Mouse (Mus musculus) monocyte, adult 2 months (primary cell): ENCODE results near the gene Srsf1.

Source experiments
- DNase-seq, 2 experiments: peaks; one replicate each; pipeline ENCODE4 v3.0.0; 2022; ENCODE audit warnings: low spot score in 2 of 2, low read depth in 1 of 2

Gene Srsf1

GRCm38 (mm10) chr11:88046944-88047794, at the start of gene Srsf1:
TSS of gene Srsf1 (plus strand) at chr11:88047373.
- DNase-seq = peak; percentile 88 to 95

- no peak for DNase-seq
Measured at GRCm38 (mm10) chr11:87999751-88000150, 47.4 kb upstream of the Srsf1 start.

GRCm38 (mm10) chr11:88002738-88003137, 44.4 kb upstream of the Srsf1 start:
- DNase-seq = no peak

GRCm38 (mm10) chr11:88004123-88004522, 43.0 kb upstream of the Srsf1 start:
- DNase-seq = no peak

- DNase-seq = no peak
Measured at GRCm38 (mm10) chr11:88008641-88009040, 38.5 kb upstream of the Srsf1 start.

- no peak for DNase-seq
Measured at GRCm38 (mm10) chr11:88009542-88010190, 37.5 kb upstream of the Srsf1 start.

- DNase-seq = no peak
Measured at GRCm38 (mm10) chr11:88011208-88011913, 35.8 kb upstream of the Srsf1 start.

- no peak for DNase-seq
Measured at GRCm38 (mm10) chr11:88011914-88012419, 35.2 kb upstream of the Srsf1 start.

GRCm38 (mm10) chr11:88012621-88013244, 34.4 kb upstream of the Srsf1 start:
- no peak for DNase-seq

- no peak for DNase-seq
Measured at GRCm38 (mm10) chr11:88013632-88014031, 33.5 kb upstream of the Srsf1 start.

- DNase-seq = no peak
Measured at GRCm38 (mm10) chr11:88015161-88015560, 32.0 kb upstream of the Srsf1 start.

GRCm38 (mm10) chr11:88015795-88016194, 31.4 kb upstream of the Srsf1 start:
- DNase-seq = no peak

GRCm38 (mm10) chr11:88023933-88024332, 23.2 kb upstream of the Srsf1 start:
- no peak for DNase-seq

GRCm38 (mm10) chr11:88027391-88028035, 19.7 kb upstream of the Srsf1 start:
- no peak for DNase-seq

GRCm38 (mm10) chr11:88028193-88028684, 18.9 kb upstream of the Srsf1 start:
- DNase-seq = no peak

GRCm38 (mm10) chr11:88030219-88030618, 17.0 kb upstream of the Srsf1 start:
- no peak for DNase-seq

- no peak for DNase-seq
Measured at GRCm38 (mm10) chr11:88030836-88031235, 16.3 kb upstream of the Srsf1 start.

GRCm38 (mm10) chr11:88031753-88032152, 15.4 kb upstream of the Srsf1 start:
- DNase-seq = no peak

- DNase-seq = no peak
Measured at GRCm38 (mm10) chr11:88035970-88036369, 11.2 kb upstream of the Srsf1 start.

- DNase-seq = no peak
Measured at GRCm38 (mm10) chr11:88036761-88037251, 10.4 kb upstream of the Srsf1 start.
